Mouse (Mus musculus): Measurements from ENCODE around the gene Trim31.
"Not testable (repeated sequence)": the region's sequence is repeated elsewhere in the genome, so short reads cannot be mapped to it uniquely, and the experiment has no call there.

Trim31 gene

GRCm38 (mm10) chr17:36897552-36898205, at the start of gene Trim31:
Trim31 (plus strand) TSS chr17:36898118.
- no peak for DNase-seq

- no peak for DNase-seq
Measured at GRCm38 (mm10) chr17:36848911-36849310, 49.0 kb upstream of the Trim31 start.

GRCm38 (mm10) chr17:36849992-36850391, 47.9 kb upstream of the Trim31 start:
- peak; percentile 14 for DNase-seq

GRCm38 (mm10) chr17:36851200-36851599, 46.7 kb upstream of the Trim31 start:
- DNase-seq: no peak

GRCm38 (mm10) chr17:36851627-36852026, 46.3 kb upstream of the Trim31 start:
- DNase-seq: no peak

GRCm38 (mm10) chr17:36855484-36855883, 42.4 kb upstream of the Trim31 start:
- no peak for DNase-seq

GRCm38 (mm10) chr17:36856236-36856635, 41.7 kb upstream of the Trim31 start:
- DNase-seq: no peak

- DNase-seq: no peak
Measured at GRCm38 (mm10) chr17:36858181-36858580, 39.7 kb upstream of the Trim31 start.

GRCm38 (mm10) chr17:36861680-36862079, 36.2 kb upstream of the Trim31 start:
- no peak for DNase-seq

- no peak for DNase-seq
Measured at GRCm38 (mm10) chr17:36866719-36867527, 31.0 kb upstream of the Trim31 start, which contains the start of gene Trim15. Trim15 (minus strand) TSS chr17:36867210.

- DNase-seq: no peak
Measured at GRCm38 (mm10) chr17:36868836-36869235, 29.1 kb upstream of the Trim31 start.

- no peak for DNase-seq
Measured at GRCm38 (mm10) chr17:36869284-36869954, 28.5 kb upstream of the Trim31 start, which contains the start of gene Trim10. Trim10 (plus strand) TSS chr17:36869574.

GRCm38 (mm10) chr17:36869955-36870810, 27.7 kb upstream of the Trim31 start:
- DNase-seq: peak; percentile 62

- DNase-seq: no peak
Measured at GRCm38 (mm10) chr17:36874636-36875035, 23.3 kb upstream of the Trim31 start.

GRCm38 (mm10) chr17:36883350-36883749, 14.6 kb upstream of the Trim31 start:
- peak; percentile 7 for DNase-seq

- DNase-seq: no peak
Measured at GRCm38 (mm10) chr17:36885132-36885790, 12.7 kb upstream of the Trim31 start.

GRCm38 (mm10) chr17:36890073-36890903, 7.6 kb upstream of the Trim31 start, which contains the start of gene Trim40:
Trim40 (minus strand) TSS chr17:36890123.
- no peak for DNase-seq

- not testable (repeated sequence) for DNase-seq
Measured at GRCm38 (mm10) chr17:36891496-36891895, 6.4 kb upstream of the Trim31 start.

GRCm38 (mm10) chr17:36892362-36892761, 5.6 kb upstream of the Trim31 start:
- peak; percentile 59 for DNase-seq

GRCm38 (mm10) chr17:36893387-36893786, 4.5 kb upstream of the Trim31 start:
- no peak for DNase-seq

GRCm38 (mm10) chr17:36896583-36896982, 1.3 kb upstream of the Trim31 start:
- DNase-seq: peak; percentile 63
